Comparison of ENCODE assay signal across 9 mouse cellular contexts in genomic region chr5:23758633-23759032, GRCm38 (mm10). TPM values are rescaled to one million over a fixed set of nuclear protein-coding genes. Genes with fewer than 3 reads are reported as not detected.
DNase-seq lines count a peak whose midpoint lies in the region; ATAC-seq and TF ChIP-seq lines count a peak whose summit lies in the region.
"Had no signal": no experiment of that assay in that cellular context is flagged by ENCODE, and none has a peak within 500 bp of the region (broad histone marks: within the 10 kb centered on the region; RNA-seq: fewer than 3 reads in every experiment).

No protein-coding gene starts in this region.

- no peaks in the 10 kb centered on the region for H3K36me3 ChIP-seq in thymus, adult 2 months (ENCODE audit: control insufficient read depth, insufficient read depth, low read length)

- no peak for TF ChIP-seq CTCF in thymus, adult 2 months (IDR thresholded peaks at IDR 0.05; ENCODE audit: borderline replicate concordance, control insufficient read depth, extremely low read depth, insufficient read depth, low read length, poor library complexity)

- no peak overlapping the region for H3K4me3 ChIP-seq in thymus, adult 2 months (ENCODE audit: control insufficient read depth, insufficient read depth, low read length)
- H3K4me3 ChIP-seq: hindbrain, embryonic 15.5 days had no signal

- WGBS in thymus, adult 2 months = 59% methylated on average over 2 of the region's 2 CpGs

- ATAC-seq in megakaryocyte-erythroid progenitor cell, adult 5-6 weeks (replicated peaks; ENCODE audit: low FRiP score, low TSS enrichment, poor library complexity, severe bottlenecking) = peak; percentile 81

- H3K27ac ChIP-seq in thymus, adult 2 months (ENCODE audit: control insufficient read depth, insufficient read depth, low read length) = no peak overlapping the region
- H3K27ac ChIP-seq: hindbrain, embryonic 15.5 days had no signal

- peak; percentile 11 to 25 for DNase-seq in adrenal gland, adult 18-20 months (ENCODE audit: low spot score in 2 of 2)
- DNase-seq in adrenal gland, adult 8-10 months = no peak
- DNase-seq in thymus, adult 2 months = peak; percentile 9
- no peak for DNase-seq in thymus, adult 18-20 months
- peak; percentile 50 for DNase-seq in fibroblast of lung, adult 2 months (ENCODE audit: low read depth)
- DNase-seq in kidney, postnatal 36 days = peak; percentile 13 to 68
- DNase-seq in telencephalon, adult 2 months (ENCODE audit: low read depth, low spot score) = peak; percentile 46

- H3K27me3 ChIP-seq in thymus, adult 2 months (ENCODE audit: control insufficient read depth, insufficient read depth, low read length) = no peaks in the 10 kb centered on the region
- H3K27me3 ChIP-seq: hindbrain, embryonic 15.5 days had no signal

- TF ChIP-seq POLR2A in thymus, adult 2 months (IDR thresholded peaks at IDR 0.05; ENCODE audit: control insufficient read depth, extremely low read depth, insufficient read depth, low read length, poor library complexity) = no peak

- no peaks in the 10 kb centered on the region for H3K4me1 ChIP-seq in thymus, adult 2 months (replicated peaks; ENCODE audit: control insufficient read depth, insufficient read depth, low read length)
- H3K4me1 ChIP-seq: hindbrain, embryonic 15.5 days had no signal

RNA-seq across cellular contexts. Expression of gene Pus7, which starts 24.9 kb away (rescaled TPM):
- 10 to 100 TPM; 18.1 to 18.6 TPM for total RNA-seq in adrenal gland, adult 18-20 months (2021)
- 10 to 100 TPM; 18.3 to 24.3 (median 22.8) TPM for total RNA-seq in adrenal gland, adult 8-10 months (2022)
- 4.7 and 4.9 TPM in 2 replicates for polyA plus RNA-seq in thymus, adult 2 months (2012; rRNA removed)
- 64.0 and 64.3 TPM in 2 replicates for total RNA-seq in megakaryocyte-erythroid progenitor cell, adult 5-6 weeks (2014; fragmentation: Nextera tagmentation)
- total RNA-seq in megakaryocyte-erythroid progenitor cell, adult 5-6 weeks (2017) = 84.8 and 88.0 TPM in 2 replicates

RNA-seq across cellular contexts. Expression of gene Rint1, which starts 28.9 kb away (rescaled TPM):
- 10 to 100 TPM; 15.9 to 18.8 TPM for total RNA-seq in adrenal gland, adult 18-20 months (2021)
- total RNA-seq in adrenal gland, adult 8-10 months (2022) = 10 to 100 TPM; 21.9 to 26.4 (median 24.3) TPM
- polyA plus RNA-seq in thymus, adult 2 months (2012; rRNA removed) = 12.8 and 15.0 TPM in 2 replicates
- 60.8 and 62.7 TPM in 2 replicates for total RNA-seq in megakaryocyte-erythroid progenitor cell, adult 5-6 weeks (2014; fragmentation: Nextera tagmentation)
- 33.6 and 37.5 TPM in 2 replicates for total RNA-seq in megakaryocyte-erythroid progenitor cell, adult 5-6 weeks (2017)

Comparison
In these comparisons a context has a peak if more than half of its experiments do, and no peak if none do; other contexts are left out.
1. DNase-seq: peak in adrenal gland, adult 18-20 months (2 of 2), thymus, adult 2 months (single experiment), fibroblast of lung, adult 2 months (single experiment), kidney, postnatal 36 days (2 of 2) and telencephalon, adult 2 months (single experiment); none in adrenal gland, adult 8-10 months (single experiment) and thymus, adult 18-20 months (0 of 2).